Mouse (Mus musculus): ENCODE results near the gene Auts2.

The Auts2 gene

GRCm38 (mm10) chr5:131395756-131396155, 1147.4 kb downstream of the Auts2 start:
- DNase-seq: no peak
